Mouse (Mus musculus): ENCODE measurements around the gene Zfp658.

Zfp658 gene

DNA sequence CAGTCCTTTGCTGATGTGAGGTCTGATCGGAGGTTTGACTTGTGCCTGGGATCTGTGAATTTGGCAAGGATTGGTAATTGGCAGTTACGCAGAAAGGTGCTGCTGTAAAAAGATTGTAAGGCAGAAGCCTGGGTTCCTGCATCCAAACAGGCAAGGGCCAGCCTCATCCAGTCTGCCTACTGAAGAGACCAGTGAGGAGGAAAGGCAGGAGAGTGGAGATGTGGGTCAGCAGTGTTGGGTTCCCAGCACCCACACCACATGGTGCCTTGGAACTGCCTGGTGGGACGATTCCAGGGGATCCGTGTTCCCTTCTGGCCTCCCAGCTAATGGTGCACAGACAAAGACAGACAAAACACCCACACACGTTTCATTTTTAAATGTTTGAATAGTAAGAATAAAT is 18.5 kb downstream of the Zfp658 start:
- in situ Hi-C loops (cut with MseI, MboI) = no loop called here

DNA sequence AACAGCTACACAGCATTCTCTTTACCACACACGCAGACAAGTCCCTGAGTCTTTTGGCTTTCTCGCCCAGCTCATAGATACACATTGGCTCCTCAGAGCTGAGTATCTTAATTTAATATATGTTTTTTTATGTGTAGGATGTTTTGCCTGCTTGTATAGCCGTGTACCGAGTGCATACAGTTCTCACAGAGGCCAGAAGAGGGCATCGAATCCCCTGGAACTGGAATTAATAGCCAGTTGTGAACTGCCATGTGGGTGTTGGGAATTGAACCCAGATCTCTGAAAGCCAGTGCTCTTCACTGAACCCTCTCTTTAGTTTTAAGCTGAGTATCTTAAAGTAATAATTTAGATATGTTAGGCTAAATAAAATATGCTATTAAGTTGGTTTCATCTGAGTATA is 22.7 kb downstream of the Zfp658 start:
- in situ Hi-C loops (cut with MseI, MboI) = no loop called here

DNA sequence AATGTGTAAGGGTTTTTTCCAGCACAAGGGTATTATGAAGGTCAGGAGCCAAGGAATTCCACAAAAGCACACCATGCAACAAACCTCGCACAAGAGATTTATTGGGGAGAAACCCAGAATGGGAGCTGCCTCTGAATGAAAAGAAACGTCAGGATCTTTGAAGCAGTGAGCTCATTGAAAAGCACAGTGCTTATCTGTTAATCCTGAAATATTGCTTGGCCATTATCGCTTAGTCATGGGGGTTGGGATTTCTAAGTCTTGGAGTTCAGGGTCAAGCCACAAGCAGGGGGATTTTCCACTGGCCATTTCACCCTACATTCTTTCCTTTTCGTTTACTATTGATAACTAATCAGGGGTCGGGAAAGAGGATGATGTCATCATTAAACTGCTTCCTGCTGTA is 39.8 kb downstream of the Zfp658 start:
- in situ Hi-C loops (cut with MseI, MboI) = no loop called here

DNA sequence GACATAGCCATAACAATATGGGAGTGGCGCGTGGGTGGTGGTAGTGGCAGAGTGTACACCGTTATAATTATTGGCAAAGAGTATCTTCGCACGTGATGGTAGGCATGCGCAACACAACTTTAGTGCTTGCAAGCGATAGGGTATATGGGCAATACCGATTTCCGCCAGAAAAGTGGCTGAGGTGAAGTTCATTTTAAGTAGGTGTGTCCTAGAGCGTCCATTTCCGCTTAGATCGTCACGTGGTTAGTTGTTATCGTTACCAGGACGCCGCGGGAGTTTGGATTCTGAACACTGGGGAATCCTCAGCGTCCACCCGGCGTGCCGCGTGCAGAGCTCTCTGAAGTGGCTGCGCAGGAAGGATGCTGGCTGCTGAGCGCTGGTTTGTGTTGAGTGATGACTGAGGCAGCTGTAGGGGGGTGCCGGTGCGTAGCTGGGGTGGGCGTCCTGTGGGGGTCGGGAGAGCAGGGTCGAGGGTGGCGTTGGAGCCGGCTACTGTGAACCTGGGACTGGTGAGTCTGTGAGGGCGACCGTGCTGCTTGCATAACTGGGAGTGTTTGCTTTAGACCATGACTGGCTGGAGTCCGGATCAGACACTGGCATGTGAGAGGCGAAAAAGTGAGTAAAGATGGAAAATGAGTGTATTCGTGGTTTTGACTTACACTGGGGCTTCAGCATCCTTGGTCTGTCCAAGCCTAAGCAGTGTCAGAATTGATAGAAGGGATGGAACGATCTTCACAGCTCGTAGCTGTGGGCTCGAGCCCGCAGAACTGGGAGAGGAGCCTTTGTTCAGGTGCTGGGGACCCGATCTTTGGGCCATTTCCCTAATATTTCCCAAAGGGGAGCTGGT is 45.1 kb downstream of the Zfp658 start, which contains the start of gene Zfp819:
Gene Zfp819, plus strand, starts transcription at position 274 of the 847 bp plus-strand sequence.
- in situ Hi-C loops (cut with MseI, MboI) = no loop called here

DNA sequence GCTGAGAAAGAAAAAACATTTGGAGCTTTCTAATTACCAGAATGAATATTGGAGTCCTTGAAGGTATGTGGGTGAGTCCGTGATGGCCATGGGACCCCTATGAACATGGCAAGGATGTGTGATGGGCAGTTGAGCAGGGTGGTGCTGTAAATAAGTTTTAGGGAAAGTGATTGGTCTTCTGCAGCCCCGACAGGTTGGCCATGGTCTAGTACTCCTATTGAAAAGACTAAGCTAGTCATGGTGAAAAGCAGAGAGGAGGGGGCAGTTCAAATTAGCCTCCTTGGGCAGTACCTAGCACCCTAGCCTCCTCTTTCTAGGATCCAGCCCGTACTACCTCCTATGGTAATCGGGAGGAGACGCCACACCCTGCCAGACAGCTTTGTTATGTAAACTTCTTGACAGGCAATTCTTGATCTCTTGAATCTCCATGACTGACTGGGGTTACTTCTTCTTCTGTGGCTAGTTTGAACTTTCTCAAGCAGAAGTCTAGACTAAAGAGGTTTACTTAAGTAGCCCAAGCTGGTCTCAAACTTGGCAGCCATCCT is 45.8 kb downstream of the Zfp658 start:
- in situ Hi-C loops (cut with MseI, MboI) = no loop called here

DNA sequence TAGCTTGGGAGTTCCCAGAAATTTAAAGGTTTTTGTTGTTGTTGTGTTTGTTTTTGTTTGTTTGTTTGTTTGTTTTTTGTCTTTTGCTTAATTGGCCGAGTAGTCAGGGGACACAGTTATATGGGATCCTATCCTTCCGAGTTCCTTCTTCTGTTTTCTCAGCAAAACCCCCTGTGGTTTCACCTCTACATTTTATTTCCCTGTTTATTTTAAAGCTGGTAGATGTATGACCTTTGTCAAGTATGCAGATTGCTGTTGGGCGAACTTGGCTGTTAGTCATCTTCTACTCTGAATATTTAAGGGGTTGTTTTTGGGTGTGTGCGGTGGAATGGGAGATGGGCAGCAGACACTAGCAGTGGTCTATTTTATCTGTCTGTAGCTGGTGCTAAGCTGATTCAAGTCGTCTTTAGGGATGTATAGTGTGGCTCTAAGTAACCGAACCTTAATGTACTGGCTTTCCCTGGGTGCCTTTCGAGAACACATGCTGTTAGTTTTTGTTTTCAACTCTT is 46.3 kb downstream of the Zfp658 start:
- in situ Hi-C loops (cut with MseI, MboI) = no loop called here

DNA sequence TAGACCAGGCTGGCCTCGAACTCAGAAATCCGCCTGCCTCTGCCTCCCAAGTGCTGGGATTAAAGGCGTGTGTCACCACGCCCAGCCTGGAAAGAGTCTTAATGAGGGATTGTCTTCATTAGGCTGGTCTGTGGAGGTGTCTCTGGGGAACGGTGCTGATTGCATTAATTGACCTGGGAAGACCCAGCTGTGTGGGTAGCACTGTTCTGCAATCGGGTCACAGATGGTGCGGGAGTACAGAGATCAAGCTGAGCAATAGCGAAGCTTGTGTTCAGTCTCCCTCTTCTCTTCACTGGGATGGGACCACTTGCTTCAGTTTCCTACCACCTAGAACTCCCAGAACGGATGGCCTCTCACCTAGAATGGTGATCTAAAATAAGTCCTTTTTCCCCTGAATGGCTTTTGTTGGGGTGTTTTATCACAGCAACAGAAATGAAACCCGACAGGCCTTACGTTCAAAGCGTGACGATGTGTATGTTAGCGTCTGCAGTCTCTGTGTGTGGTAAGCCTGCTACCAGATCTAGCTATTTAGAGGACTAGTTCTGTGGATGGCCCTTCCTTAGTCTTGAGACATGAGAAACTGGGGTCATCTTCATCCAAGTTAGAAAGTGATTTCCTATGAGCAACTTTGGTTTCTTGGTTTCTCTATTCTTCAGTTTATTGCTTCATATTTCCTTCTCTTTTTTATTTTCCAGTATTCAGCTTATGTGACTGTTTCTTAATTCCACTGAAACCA is 51.9 kb downstream of the Zfp658 start:
- in situ Hi-C loops (cut with MseI, MboI) = no loop called here

DNA sequence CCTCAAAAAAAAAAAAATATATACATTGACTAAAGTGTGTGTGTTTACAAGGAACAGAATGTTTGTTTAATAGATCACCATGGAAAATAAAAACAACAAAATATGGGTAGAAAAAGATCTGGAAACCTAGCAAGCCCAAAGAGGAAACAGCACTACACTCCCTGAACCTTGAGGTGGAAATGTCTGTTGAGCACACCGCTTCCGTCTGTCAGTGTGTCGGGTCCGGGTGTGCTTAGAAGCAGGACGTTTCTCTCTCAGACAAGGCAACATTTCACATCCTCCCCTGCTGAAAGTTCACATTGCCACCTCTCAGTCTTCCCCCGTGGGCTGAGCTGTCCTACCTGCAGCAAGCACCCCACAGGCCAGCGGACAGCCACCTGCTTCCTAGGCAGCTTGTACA is 60.9 kb downstream of the Zfp658 start:
- in situ Hi-C loops (cut with MseI, MboI) = no loop called here

DNA sequence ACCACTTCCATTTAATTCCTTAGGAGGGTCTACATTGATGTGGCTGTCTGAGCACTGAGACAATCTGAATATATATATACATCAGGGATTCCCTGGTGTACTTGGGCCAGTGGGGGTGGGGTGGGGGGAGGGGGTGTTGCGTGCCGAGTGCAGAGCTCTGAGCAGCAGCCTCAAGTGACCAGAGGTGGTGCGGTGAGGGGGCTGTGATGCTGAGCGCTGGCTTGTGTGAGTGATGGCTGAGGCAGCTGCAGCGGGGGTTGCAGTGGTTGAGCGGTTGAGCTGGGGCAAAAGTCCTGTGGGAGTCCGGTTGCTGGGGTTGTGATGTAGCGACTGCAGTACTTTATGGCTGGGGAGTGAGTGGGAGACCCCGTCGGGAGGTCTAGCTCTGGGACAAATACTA is 61.8 kb downstream of the Zfp658 start:
- in situ Hi-C loops (cut with MseI, MboI) = no loop called here

Measured in mouse trophoblast stem cell (cell line).